Mouse (Mus musculus) megakaryocyte, embryonic 14.5 days (primary cell): ENCODE results near the gene Prrc2a.

Source experiments
- FLI1 ChIP-seq: IDR thresholded peaks from 2 replicates; pipeline ENCODE4 v1.6.1; 2012; ENCODE audit warnings: low read length, inconsistent platforms, mixed read lengths
- GATA1 ChIP-seq: IDR thresholded peaks from 3 replicates; pipeline ENCODE4 v1.6.1; 2012; ENCODE audit warnings: mixed read lengths, low read length, inconsistent platforms, borderline replicate concordance

DNA sequence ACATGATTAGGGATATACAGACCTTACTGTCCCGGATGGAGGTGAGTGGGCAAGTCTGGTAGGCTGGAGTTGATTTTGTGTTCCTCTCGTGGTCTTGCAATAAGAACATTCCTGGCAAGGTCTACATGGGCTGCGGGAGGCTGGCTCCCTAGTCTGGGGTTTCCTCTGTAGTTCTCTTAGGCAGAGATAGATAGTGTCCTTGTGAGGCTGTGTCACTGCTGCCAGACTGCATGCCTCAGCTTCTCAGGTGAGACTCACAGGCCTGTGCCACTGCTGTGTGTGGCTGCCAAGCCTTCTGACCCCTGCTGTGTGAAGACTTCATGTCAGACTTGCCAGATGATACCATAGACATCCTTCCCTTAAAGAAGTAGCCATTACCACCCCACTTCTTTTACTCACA, 25.4 kb downstream of the Prrc2a start:
- TF ChIP-seq GATA1 (no peak), FLI1 (no peak)
